Mouse (Mus musculus) induced T-regulatory cell, adult 2 months (primary cell): ENCODE results near the gene Farp2.

Source experiments
- DNase-seq: peaks from one replicate; pipeline ENCODE4 v3.0.0-alpha.2; 2012; ENCODE audit warnings: low read depth

The Farp2 gene

DNA sequence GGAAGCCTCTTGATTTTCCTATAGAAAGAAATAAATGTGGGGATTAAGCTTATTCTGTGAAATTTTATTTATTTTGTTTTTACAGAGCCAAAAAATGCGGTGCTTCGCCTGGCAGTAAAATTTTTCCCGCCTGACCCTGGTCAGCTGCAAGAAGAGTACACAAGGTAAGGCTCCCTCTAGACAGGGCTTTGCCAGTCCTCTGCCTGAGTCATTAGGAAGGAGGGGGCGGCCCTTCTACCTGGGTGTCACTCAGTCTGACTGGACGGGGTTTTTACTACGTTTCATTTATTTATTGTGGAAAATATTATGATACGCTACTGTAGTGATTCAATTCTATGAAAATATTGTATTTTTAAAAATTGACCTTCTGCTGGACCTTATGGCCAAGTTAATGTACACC lies 51.3 kb downstream of the Farp2 start:
- DNase-seq, result no peak

GRCm38 (mm10) chr1:93563649-93564048 lies 51.8 kb downstream of the Farp2 start:
- no peak for DNase-seq

DNA sequence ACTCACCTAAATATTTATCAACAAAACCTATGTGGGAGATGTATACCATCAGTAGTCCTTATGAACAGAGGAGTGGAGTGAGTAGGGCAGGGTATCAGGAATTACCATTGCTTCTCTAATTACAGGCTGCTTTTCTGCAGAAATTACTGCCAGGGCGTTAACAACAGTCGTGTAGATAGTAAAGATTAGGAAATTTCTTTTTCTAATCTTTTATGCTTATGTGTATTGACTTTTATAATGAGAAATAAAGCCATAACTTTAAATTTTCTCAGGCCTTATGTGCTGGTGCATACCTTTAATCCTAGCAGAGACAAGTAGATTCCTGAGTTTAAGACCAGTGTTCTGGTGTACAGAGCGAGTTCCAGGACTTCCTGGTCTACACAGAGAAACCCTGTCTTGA lies 52.9 kb downstream of the Farp2 start:
- DNase-seq, result no peak

GRCm38 (mm10) chr1:93567013-93567412 lies 55.1 kb downstream of the Farp2 start:
- DNase-seq, result no peak

DNA sequence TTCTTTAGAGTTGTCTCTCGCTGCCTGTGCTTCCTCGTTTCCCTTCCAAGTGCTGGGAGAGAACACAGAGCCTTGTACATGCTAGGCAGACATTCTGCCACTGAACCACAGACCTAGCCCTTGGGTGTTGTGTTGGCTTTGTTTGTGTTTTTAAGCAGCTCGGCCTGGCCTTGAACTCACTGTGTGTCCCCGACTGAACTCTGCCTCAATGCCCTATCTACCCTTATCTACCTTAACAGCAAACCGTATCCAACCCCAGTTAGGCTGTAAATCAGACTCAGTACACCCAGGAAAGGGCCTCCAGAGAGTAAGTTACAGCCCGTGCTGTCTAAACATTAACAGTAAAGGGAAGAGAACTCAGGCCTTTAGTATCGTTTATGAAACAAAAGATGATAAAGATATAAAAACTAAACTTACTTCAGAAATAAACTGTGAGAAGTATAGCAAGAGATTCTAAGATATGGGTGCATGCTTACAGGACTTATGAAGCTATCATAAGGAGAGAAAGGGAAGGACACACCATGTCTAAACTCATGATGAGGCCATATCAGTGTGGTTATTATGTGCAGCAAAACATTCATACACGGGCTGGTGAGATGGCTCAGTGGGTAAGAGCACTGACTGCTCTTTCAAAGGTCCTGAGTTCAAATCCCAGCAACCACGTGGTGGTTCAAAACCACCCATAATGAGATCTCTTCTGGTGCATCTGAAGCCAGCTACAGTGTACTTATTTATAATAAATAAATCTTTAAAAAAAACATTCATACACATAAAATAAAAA lies 56.0 kb downstream of the Farp2 start:
- DNase-seq, result no peak

- no peak for DNase-seq
Measured at GRCm38 (mm10) chr1:93577066-93577465, 65.2 kb downstream of the Farp2 start.

GRCm38 (mm10) chr1:93577861-93578260 lies 66.0 kb downstream of the Farp2 start:
- no peak for DNase-seq

DNA sequence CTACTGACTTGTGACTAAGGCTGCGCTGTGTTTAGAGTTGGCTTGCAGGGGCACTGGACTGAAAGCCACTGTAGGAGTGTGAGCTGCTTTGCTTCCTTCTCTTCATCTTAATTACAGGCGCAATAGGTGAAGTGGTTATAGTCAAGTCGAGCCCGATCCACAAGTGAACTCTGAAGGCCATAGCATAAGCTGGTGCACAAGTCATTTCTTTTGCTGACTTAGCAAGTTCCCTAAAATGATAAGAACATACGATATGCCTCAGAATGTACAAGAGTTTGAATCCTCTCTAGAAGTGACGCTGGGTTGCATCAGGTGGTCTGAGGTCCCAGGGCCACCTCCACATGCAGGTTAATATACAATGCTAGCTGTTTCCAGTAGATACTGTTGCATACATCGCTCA lies 69.7 kb downstream of the Farp2 start:
- DNase-seq, result no peak

- no peak for DNase-seq
Measured at GRCm38 (mm10) chr1:93588346-93588745, 76.5 kb downstream of the Farp2 start.

DNA sequence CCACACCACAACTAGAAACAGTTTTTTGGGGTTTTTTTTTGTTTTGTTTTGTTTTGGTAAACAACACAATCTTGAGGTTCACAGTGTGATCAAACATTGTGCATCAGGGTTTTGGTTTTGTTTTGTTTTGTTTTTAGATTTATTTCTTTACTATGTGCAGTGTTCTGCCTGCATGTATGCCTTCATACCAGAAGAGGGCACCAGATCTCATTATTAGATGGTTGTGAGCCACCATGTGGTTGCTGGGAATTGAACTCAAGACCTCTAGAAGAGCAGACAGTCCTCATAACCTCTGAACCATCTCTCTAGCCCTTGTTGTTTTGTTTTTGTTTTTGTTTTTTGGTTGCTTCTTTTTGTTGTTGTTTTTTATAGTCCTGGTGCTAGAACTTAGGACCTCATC lies 82.1 kb downstream of the Farp2 start:
- DNase-seq, result peak; percentile 3

DNA sequence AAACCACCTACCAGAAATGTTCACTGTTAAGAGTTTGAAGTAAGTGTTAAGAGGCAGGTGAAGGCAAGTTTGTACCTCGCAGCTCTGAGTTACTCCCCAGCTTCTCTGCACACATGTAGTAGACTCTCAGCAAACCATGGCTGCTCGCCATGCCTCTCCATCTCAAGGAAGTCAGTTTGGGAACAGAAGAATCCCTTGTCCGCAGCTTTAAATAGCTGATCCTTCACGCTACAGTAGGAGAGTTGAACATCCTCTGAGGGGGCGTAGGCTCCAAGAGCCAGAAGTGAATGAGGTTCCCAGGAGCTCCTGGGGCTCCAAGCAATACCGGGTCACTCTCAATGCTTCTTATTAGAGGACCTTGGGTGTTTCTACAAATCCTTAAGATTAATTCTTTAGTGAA lies 84.0 kb downstream of the Farp2 start:
- no peak for DNase-seq

DNA sequence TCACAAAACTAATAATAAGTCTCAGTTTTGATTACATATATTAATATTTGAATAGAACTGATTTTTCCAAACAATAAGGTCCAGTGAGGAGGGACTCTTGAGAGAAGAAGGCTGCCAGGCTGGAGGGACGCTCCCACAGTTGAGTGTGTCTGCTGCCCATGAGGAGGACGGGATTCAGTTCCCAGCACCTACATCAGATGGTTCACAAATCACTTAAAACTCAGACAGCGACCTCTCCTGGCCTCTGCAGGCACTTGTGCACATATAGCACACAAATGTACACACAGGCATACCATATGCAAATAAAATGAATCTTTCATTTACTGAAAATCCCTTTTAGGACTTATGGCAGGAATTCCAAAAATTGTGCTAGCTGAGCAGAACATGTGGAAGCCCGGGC lies 91.0 kb downstream of the Farp2 start:
- DNase-seq, result no peak

DNA sequence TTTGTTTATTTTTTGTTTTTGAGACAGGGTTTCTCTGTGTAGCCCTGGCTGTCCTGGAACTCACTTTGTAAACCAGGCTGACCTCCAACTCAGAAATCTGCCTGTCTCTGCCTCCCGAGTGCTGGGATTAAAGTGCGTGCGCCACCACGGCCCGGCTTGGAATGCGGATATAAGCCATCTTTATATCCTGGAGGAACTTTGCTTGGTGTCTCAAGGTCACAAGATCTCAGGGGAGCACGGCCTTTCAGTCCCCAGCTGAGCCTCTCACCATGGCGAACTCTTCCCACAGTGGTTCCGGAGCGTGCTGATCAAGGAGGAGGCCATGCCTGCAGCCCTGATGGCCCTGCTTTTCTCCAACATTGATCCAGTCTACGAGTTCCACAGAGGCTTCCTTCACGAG lies 92.0 kb downstream of the Farp2 start:
- DNase-seq, result no peak

- DNase-seq, result no peak
Measured at GRCm38 (mm10) chr1:93607090-93608083, 95.5 kb downstream of the Farp2 start.

DNA sequence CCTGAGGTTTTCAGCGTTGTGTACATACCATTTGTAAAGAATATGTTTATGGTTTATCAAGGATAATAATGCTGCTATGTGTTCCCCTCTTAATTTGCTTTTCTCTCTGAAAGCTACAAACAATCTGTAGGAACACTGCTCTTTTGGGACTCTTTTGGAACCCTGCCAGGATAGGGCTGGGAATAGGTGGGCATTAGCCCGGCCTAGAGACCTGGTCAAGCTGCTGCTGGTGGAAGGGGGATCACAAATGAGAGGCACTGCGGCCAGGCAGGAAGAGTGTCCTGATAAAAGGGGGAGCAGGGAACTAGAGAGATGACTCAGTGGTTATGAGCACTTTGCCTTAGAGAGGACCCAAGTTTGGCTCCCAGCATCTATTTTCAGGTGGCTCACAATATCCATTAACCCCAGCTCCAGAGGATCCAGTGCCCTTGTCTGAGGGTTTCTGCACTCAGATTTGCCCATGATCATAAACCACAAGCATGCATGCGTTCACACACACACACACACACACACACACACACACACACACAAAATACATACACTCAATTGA lies 96.9 kb downstream of the Farp2 start:
- DNase-seq, result no peak

DNA sequence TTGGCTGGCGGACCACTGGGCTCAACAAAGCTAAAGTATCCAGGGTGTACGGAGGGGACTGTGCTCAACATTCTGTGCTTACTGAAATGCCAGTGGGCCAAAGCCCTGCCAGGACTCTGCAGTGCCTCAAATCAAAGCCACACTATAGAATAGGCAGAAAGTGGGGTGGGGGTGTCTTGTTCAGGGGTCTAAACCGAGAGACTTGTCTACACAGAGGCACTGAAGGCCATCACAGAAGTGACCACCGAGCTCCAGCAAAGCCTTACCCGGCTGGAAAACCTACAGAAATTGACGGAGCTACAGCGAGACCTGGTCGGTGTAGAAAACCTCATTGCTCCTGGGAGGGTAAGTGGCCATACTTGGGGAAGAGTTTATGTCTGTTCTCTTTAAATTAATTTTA lies 97.9 kb downstream of the Farp2 start:
- DNase-seq, result no peak

DNA sequence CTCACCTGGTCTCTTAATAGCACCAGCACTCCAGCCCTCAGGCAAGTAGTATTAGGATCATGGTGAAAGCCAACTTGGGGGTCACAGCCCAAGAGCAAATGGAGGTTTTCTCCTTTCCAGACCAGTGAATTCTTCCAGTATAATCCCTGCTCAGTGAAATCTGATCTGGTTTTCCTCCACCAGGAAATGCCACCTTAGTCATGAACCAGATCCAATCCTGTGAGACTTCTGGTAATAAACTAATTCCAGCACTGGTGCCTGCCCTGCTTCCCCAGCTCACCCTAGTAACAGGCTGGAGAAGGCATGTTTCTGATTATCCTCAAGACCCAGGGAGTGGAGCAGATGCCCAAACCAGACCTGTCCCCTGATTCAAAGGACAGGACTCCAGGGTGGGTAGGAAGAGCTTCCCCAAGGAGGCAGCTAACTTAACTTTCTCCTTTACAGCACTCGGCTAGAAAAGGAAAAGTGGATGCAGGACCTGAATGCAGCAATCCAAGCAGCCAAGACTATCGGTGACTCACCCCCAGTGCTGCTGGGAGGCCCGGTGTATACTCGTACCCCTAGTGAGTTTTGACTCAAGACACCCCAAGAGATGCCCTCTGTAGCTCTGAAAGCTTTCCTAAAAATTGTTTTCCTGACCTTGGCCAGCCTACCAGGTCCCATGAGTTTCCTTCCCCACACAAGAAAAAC lies 106.3 kb downstream of the Farp2 start:
- no peak for DNase-seq

GRCm38 (mm10) chr1:93618948-93619347 lies 107.1 kb downstream of the Farp2 start:
- DNase-seq, result no peak

- DNase-seq, result no peak
Measured at GRCm38 (mm10) chr1:93624502-93624901, 112.6 kb downstream of the Farp2 start.

DNA sequence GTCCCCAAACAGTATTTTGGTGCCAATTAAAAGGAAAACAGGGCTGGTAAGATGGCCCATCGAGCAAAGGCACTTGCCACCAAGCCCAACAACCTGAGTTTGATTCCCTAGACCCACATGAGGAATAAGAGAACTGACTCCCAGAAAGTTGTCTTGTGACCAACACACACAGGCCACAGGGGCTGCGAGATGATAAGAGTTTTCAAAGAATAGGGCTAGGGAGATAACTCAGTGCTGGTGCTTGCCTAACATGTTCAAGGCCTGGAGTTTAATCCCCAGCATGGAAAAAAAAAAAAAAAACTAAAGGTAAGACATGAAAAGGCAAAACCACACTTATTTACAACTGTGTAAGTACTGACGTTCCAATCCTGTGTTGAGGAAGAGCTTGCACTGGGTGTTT lies 118.9 kb downstream of the Farp2 start:
- no peak for DNase-seq

- no peak for DNase-seq
Measured at GRCm38 (mm10) chr1:93632723-93633122, 120.8 kb downstream of the Farp2 start.

GRCm38 (mm10) chr1:93634481-93634891 lies 122.6 kb downstream of the Farp2 start:
- peak; percentile 32 for DNase-seq
